Mouse (Mus musculus) ES-Bruce4 (cell line): ENCODE data around the gene Gtf2ird2.

ENCODE experiments used
- CTCF ChIP-seq: IDR thresholded peaks from one replicate; pipeline ENCODE4 v1.8.1; 2011; ENCODE audit warnings: low read depth, low read length
- POLR2A ChIP-seq: IDR thresholded peaks from one replicate; pipeline ENCODE4 v1.8.1; 2011; ENCODE audit warnings: low read length; ENCODE audit not compliant: insufficient read depth

DNA sequence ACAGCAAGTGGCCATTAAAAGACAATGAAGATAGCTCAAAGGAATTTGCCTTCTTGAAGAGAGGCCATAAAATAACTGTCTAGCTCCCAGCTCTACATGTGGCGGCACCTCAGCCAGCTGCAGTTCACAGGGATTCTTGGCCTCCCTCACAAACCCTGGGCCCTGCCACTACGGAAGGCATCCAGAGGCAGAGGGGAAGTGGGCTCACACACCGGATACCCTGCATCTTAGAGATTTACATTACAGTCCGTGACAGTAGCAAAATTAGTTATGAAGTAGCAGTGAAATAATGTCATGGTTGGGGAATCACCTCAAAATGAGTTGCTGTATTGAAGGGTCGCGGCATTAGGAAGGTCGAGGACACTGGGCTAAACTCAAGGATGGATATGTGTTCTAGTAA lies 4.8 kb downstream of the Gtf2ird2 start:
- TF ChIP-seq CTCF, result no peak
- TF ChIP-seq POLR2A, result no peak
